Mouse (Mus musculus): ENCODE measurements at regions not wholly inside any gene's neighbourhood (a gene's known extent, or its start where the extent isn't known, plus 50 kb on each side); places are given as distances from the start of the nearest gene placed in this dataset.

GRCm38 (mm10) chr12:79997201-79997600 lies 115.6 kb downstream of the Zfp36l1 start:
- TF ChIP-seq CTCF (IDR thresholded peaks at IDR 0.05) (no peak), EP300 (IDR thresholded peaks at IDR 0.05) (no peak)

Measured in lung, postnatal 0 days (tissue).